Comparison of ENCODE assay signal across 20 mouse cellular contexts in the genomic region with DNA sequence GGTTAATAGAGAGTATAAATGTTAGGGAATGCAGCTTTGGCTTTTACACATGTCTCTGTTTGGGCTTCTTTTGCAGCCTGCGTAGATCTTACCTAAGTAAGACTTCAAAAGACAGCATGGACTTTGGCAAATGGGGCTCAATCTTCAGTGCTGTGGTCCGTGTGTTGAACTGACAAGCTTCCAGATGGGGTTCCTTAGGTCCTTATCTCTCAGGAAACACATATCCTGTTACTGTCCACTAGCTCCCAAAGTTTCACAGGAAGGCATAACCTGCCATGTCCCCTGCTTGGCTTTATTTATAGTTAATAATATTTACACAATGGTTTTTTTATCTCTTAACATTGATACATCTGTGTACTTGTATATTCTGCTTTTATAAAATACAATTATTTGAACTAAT.
DNase-seq lines count a peak whose midpoint lies in the region; ATAC-seq and TF ChIP-seq lines count a peak whose summit lies in the region.
"Had no signal": no experiment of that assay in that cellular context is flagged by ENCODE, and none has a peak within 500 bp of the region (broad histone marks: within the 10 kb centered on the region; RNA-seq: fewer than 3 reads in every experiment).

No protein-coding gene starts in this region.

- no peak overlapping the region for H3K27ac ChIP-seq in kidney, adult 2 months (ENCODE audit: insufficient read depth, low read depth, low read length)
- H3K27ac ChIP-seq in kidney, embryonic 16.5 days (ENCODE audit: low read length) = no peak overlapping the region
- no peak overlapping the region for H3K27ac ChIP-seq in cerebellum, adult 2 months (ENCODE audit: insufficient read depth, low read length)
- H3K27ac ChIP-seq: embryonic facial prominence, embryonic 12.5 days; left cerebral cortex, adult 2 months; liver, embryonic 12.5 days; macrophage; midbrain, embryonic 12.5 days; neural tube, embryonic 12.5 days had no signal

- H3K4me2 ChIP-seq in kidney, embryonic 16.5 days (replicated peaks; ENCODE audit: low read depth, low read length) = no peak overlapping the region
- H3K4me2 ChIP-seq: embryonic facial prominence, embryonic 12.5 days; liver, embryonic 12.5 days; midbrain, embryonic 12.5 days; neural tube, embryonic 12.5 days had no signal

- no peak for TF ChIP-seq CTCF in kidney, adult 2 months (conservative IDR thresholded peaks at IDR 0.05; ENCODE audit: insufficient read depth, insufficient read length, low read depth, low read length)
- TF ChIP-seq CTCF in cerebellum, adult 2 months (IDR thresholded peaks at IDR 0.05; ENCODE audit: borderline replicate concordance, insufficient read depth, low read depth, low read length) = no peak

- DNase-seq in kidney, adult 2 months = peak; percentile 64
- DNase-seq in 416B (ENCODE audit: low read depth) = peak; percentile 64
- DNase-seq in lung, postnatal 10 days = peak; percentile 34
- no peak for DNase-seq in cerebellum, adult 2 months
- DNase-seq: adrenal gland, adult 8-10 months; cerebellum, adult 9-11 months; gastrocnemius, postnatal 10 days had no signal

- no peaks in the 10 kb centered on the region for H3K4me1 ChIP-seq in kidney, adult 2 months (ENCODE audit: control insufficient read depth, insufficient read depth, low read length)
- H3K4me1 ChIP-seq in kidney, embryonic 16.5 days (ENCODE audit: insufficient read depth, low read length) = no peaks in the 10 kb centered on the region
- no peaks in the 10 kb centered on the region for H3K4me1 ChIP-seq in cerebellum, adult 2 months (ENCODE audit: control insufficient read depth, insufficient read depth, low read length)
- H3K4me1 ChIP-seq: embryonic facial prominence, embryonic 12.5 days; liver, embryonic 12.5 days; midbrain, embryonic 12.5 days; neural tube, embryonic 12.5 days had no signal

- WGBS in kidney, adult 2 months = 59% methylated on average over 2 of the region's 2 CpGs
- 40% methylated on average over 2 of the region's 2 CpGs for WGBS in kidney, embryonic 16.5 days
- WGBS in cerebellum, adult 2 months = 78% methylated on average over 2 of the region's 2 CpGs

- H3K27me3 ChIP-seq in kidney, adult 2 months (replicated peaks; ENCODE audit: control insufficient read depth, insufficient read depth, low read length) = no peaks in the 10 kb centered on the region
- no peaks in the 10 kb centered on the region for H3K27me3 ChIP-seq in kidney, embryonic 16.5 days (ENCODE audit: insufficient read depth, low read length)
- no peaks in the 10 kb centered on the region for H3K27me3 ChIP-seq in cerebellum, adult 2 months (ENCODE audit: control insufficient read depth, insufficient read depth, low read length)
- H3K27me3 ChIP-seq: embryonic facial prominence, embryonic 12.5 days; liver, embryonic 12.5 days; midbrain, embryonic 12.5 days; neural tube, embryonic 12.5 days had no signal

- H3K4me3 ChIP-seq in kidney, adult 2 months (ENCODE audit: insufficient read depth, low read depth, low read length) = no peak overlapping the region
- H3K4me3 ChIP-seq in kidney, embryonic 16.5 days (ENCODE audit: low read length) = no peak overlapping the region
- H3K4me3 ChIP-seq in cerebellum, adult 2 months (replicated peaks; ENCODE audit: insufficient read depth, low read depth, low read length) = no peak overlapping the region
- H3K4me3 ChIP-seq: embryonic facial prominence, embryonic 12.5 days; erythroblast, embryonic 14.5 days; left cerebral cortex, adult 2 months; liver, embryonic 12.5 days; midbrain, embryonic 12.5 days; neural tube, embryonic 12.5 days had no signal

- no peak overlapping the region for H3K9ac ChIP-seq in kidney, embryonic 16.5 days (replicated peaks; ENCODE audit: low read length)
- H3K9ac ChIP-seq: embryonic facial prominence, embryonic 12.5 days; liver, embryonic 12.5 days; midbrain, embryonic 12.5 days; neural tube, embryonic 12.5 days had no signal

- no peaks in the 10 kb centered on the region for H3K36me3 ChIP-seq in kidney, adult 2 months (ENCODE audit: control insufficient read depth, insufficient read depth, low read length)
- no peaks in the 10 kb centered on the region for H3K36me3 ChIP-seq in kidney, embryonic 16.5 days (ENCODE audit: insufficient read depth, low read length)
- H3K36me3 ChIP-seq: embryonic facial prominence, embryonic 12.5 days; liver, embryonic 12.5 days; midbrain, embryonic 12.5 days; neural tube, embryonic 12.5 days had no signal

- no peaks in the 10 kb centered on the region for H3K9me3 ChIP-seq in kidney, embryonic 16.5 days (ENCODE audit: low read length)
- H3K9me3 ChIP-seq: embryonic facial prominence, embryonic 12.5 days; liver, embryonic 12.5 days; midbrain, embryonic 12.5 days; neural tube, embryonic 12.5 days had no signal

- ATAC-seq in kidney, embryonic 16.5 days (ENCODE audit: low FRiP score, low TSS enrichment) = no peak
- peak; percentile 65 for ATAC-seq in common myeloid progenitor, adult 5-6 weeks (replicated peaks; ENCODE audit: low read depth, poor library complexity, severe bottlenecking)
- no peak for ATAC-seq in activated CD4-positive, CD25-positive, alpha-beta regulatory T cell, adult 4 months
- ATAC-seq: forebrain, embryonic 14.5 days; hindbrain, embryonic 16.5 days; intestine, postnatal 0 days; liver, embryonic 12.5 days had no signal

- TF ChIP-seq POLR2A in kidney, adult 2 months (IDR thresholded peaks at IDR 0.05; ENCODE audit: low read depth, low read length) = no peak
- TF ChIP-seq POLR2A in cerebellum, adult 2 months (IDR thresholded peaks at IDR 0.05; ENCODE audit: borderline replicate concordance, insufficient read depth, low read length) = no peak

Comparison
In these comparisons a context has a peak if more than half of its experiments do, and no peak if none do; other contexts are left out.
1. DNase-seq: peak in kidney, adult 2 months (single experiment), 416B (single experiment) and lung, postnatal 10 days (single experiment); none in cerebellum, adult 2 months (0 of 2).